Mouse (Mus musculus) cerebellum, adult 2 months (tissue): Measurements from ENCODE around the gene Sptlc2.

Source experiments
- CTCF ChIP-seq: fragments of 200-500 bp; IDR thresholded peaks from 2 replicates; pipeline ENCODE4 v1.5.1; 2011; ENCODE audit warnings: low read depth, mild to moderate bottlenecking, control low read depth, low read length, moderate library complexity, borderline replicate concordance; ENCODE audit not compliant: insufficient read depth
- POLR2A ChIP-seq: fragments of 200-500 bp; IDR thresholded peaks from 2 replicates; pipeline ENCODE4 v1.6.1; 2011; ENCODE audit warnings: low read length, control low read depth, borderline replicate concordance; ENCODE audit not compliant: insufficient read depth

DNA sequence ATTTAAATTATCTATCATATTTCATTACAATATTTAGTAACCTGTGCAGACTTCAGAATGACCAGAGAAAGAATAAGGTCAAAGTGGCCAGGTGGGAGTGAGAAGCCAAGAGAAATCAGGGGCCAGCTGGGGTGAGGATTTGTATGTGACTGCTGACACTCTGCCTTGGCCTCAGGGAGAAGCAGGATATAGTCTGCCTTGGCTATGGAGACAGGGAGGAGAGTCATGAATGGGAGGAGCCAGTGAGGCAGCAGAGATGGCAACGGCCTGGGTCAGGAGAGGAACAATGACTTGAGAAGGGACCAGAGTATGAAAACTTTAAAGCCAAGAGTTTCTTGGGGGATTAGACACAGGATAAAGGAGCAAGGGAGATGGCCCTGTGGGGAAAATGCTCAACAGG, 35.5 kb upstream of the Sptlc2 start:
- TF ChIP-seq CTCF, result no peak
- no peak for TF ChIP-seq POLR2A
